Mouse (Mus musculus) c-Kit-positive CD71-positive TER-119-positive erythroid progenitor cells, embryonic 14.5 days (primary cell): ENCODE measurements around the gene Rabgef1.

Experiments
- DNase-seq: peaks from one replicate; pipeline ENCODE4 v3.0.0-alpha.2; 2013; ENCODE audit warnings: low spot score

The Rabgef1 gene

GRCm38 (mm10) chr5:130171423-130171954 is at the start of gene Rabgef1:
Gene Rabgef1 (plus strand): TSS chr5:130171798.
- DNase-seq, result peak; percentile 81

- DNase-seq, result no peak
Measured at GRCm38 (mm10) chr5:130122355-130122754, 49.2 kb upstream of the Rabgef1 start.

GRCm38 (mm10) chr5:130124271-130124670 is 47.3 kb upstream of the Rabgef1 start:
- no peak for DNase-seq

GRCm38 (mm10) chr5:130128686-130129523 is 42.7 kb upstream of the Rabgef1 start:
- DNase-seq, result no peak

- DNase-seq, result no peak
Measured at GRCm38 (mm10) chr5:130129524-130129793, 42.1 kb upstream of the Rabgef1 start.

GRCm38 (mm10) chr5:130136597-130136996 is 35.0 kb upstream of the Rabgef1 start:
- no peak for DNase-seq

GRCm38 (mm10) chr5:130139393-130139792 is 32.2 kb upstream of the Rabgef1 start:
- peak; percentile 79 for DNase-seq

- DNase-seq, result no peak
Measured at GRCm38 (mm10) chr5:130141138-130141537, 30.5 kb upstream of the Rabgef1 start.

- DNase-seq, result no peak
Measured at GRCm38 (mm10) chr5:130142041-130142440, 29.6 kb upstream of the Rabgef1 start.

GRCm38 (mm10) chr5:130143101-130143500 is 28.5 kb upstream of the Rabgef1 start:
- DNase-seq, result no peak

GRCm38 (mm10) chr5:130143977-130144333 is 27.6 kb upstream of the Rabgef1 start:
- DNase-seq, result no peak

GRCm38 (mm10) chr5:130144334-130145312 is 27.0 kb upstream of the Rabgef1 start, which contains the start of gene Kctd7:
Gene Kctd7 (plus strand): TSS chr5:130144861.
- DNase-seq, result peak; percentile 97

- no peak for DNase-seq
Measured at GRCm38 (mm10) chr5:130145961-130146360, 25.6 kb upstream of the Rabgef1 start.

GRCm38 (mm10) chr5:130149726-130150310 is 21.8 kb upstream of the Rabgef1 start:
- DNase-seq, result no peak

- DNase-seq, result no peak
Measured at GRCm38 (mm10) chr5:130154286-130154685, 17.3 kb upstream of the Rabgef1 start.

- DNase-seq, result no peak
Measured at GRCm38 (mm10) chr5:130158545-130158944, 13.1 kb upstream of the Rabgef1 start.

- DNase-seq, result no peak
Measured at GRCm38 (mm10) chr5:130159761-130160201, 11.8 kb upstream of the Rabgef1 start.

- peak; percentile 84 for DNase-seq
Measured at GRCm38 (mm10) chr5:130163670-130164069, 7.9 kb upstream of the Rabgef1 start.

GRCm38 (mm10) chr5:130165213-130165612 is 6.4 kb upstream of the Rabgef1 start:
- no peak for DNase-seq

- DNase-seq, result no peak
Measured at GRCm38 (mm10) chr5:130169109-130169508, 2.5 kb upstream of the Rabgef1 start.

GRCm38 (mm10) chr5:130170666-130171422 is 754 bp upstream of the Rabgef1 start:
- DNase-seq, result peak; percentile 90
